Mouse (Mus musculus): ENCODE results near the gene Klhdc1. TPM values are rescaled to one million over a fixed set of nuclear protein-coding genes. Genes with fewer than 3 reads are reported as not detected.
A peak's percentile ranks its signal among the peaks of the same experiment; 100 is the strongest.

Gene Klhdc1
- polyA plus RNA-seq, 1 experiment = 1.8 TPM

- no peak overlapping the region for H3ac ChIP-seq (ENCODE audit: control insufficient read depth, insufficient read length, low read depth)
- no peaks in the 10 kb centered on the region for H3K36me3 ChIP-seq (ENCODE audit: control insufficient read depth, insufficient read depth)
- H3K79me2 ChIP-seq (ENCODE audit: control insufficient read depth, insufficient read depth) = peaks cover 11% of the 10 kb centered on the region
- H3K79me3 ChIP-seq (ENCODE audit: low read depth) = peaks cover 6% of the 10 kb centered on the region
- no peak overlapping the region for H3K4me3 ChIP-seq (ENCODE audit: insufficient read depth, poor library complexity, severe bottlenecking)
- H3K27me3 ChIP-seq (ENCODE audit: control insufficient read depth, insufficient read depth, insufficient read length) = no peaks in the 10 kb centered on the region
- TF ChIP-seq CTCF (IDR thresholded peaks at IDR 0.05; ENCODE audit: control insufficient read depth, insufficient read depth, insufficient read length) (no peak), MAX (IDR thresholded peaks at IDR 0.05) (no peak), CEBPB (IDR thresholded peaks at IDR 0.05; ENCODE audit: low read depth) (no peak), MYOG (IDR thresholded peaks at IDR 0.05; ENCODE audit: control insufficient read depth, extremely low read depth, insufficient read length) (no peak), MYOD1 (IDR thresholded peaks at IDR 0.05; ENCODE audit: control insufficient read depth, insufficient read length, low read depth) (no peak), FOSL1 (IDR thresholded peaks at IDR 0.05; ENCODE audit: insufficient read depth, low read length, poor library complexity, severe bottlenecking) (no peak)
These were observed 51.4 kb downstream of the Klhdc1 start for GRCm38 (mm10) chr12:69292401-69292800.

DNA sequence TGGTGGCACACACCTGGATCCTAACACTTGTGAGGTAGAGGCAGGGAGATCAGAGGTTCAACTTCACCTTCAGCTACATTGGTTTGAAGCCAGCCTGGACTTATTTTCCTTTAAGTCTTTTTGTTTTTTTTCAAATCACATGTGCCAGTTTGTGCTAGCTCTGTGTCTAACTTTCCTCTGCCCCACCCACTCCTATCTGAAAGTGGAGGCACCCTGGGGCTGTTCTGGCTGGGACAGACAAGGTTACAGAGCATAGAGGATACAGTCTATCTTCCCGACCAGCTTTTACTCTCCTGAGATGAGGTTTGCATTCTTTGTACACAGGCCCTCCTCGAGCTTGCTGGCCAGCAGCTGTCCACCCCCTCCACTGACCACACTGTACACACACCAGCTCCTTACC, 52.8 kb downstream of the Klhdc1 start:
- TF ChIP-seq MYOD1 (IDR thresholded peaks at IDR 0.05; ENCODE audit: control insufficient read depth, insufficient read length, low read depth) (no peak), FOSL1 (IDR thresholded peaks at IDR 0.05; ENCODE audit: insufficient read depth, low read length, poor library complexity, severe bottlenecking) (no peak)
- Histone ChIP-seq H3K79me2 (ENCODE audit: control insufficient read depth, insufficient read depth) (peaks cover 26% of the 10 kb centered on the region), H3ac (ENCODE audit: control insufficient read depth, insufficient read length, low read depth) (no peak overlapping the region), H3K4me3 (ENCODE audit: insufficient read depth, poor library complexity, severe bottlenecking) (no peak overlapping the region), H3K27me3 (ENCODE audit: control insufficient read depth, insufficient read depth, insufficient read length) (no peaks in the 10 kb centered on the region), H3K36me3 (ENCODE audit: control insufficient read depth, insufficient read depth) (no peaks in the 10 kb centered on the region), H3K79me3 (ENCODE audit: low read depth) (peaks cover 15% of the 10 kb centered on the region)

GRCm38 (mm10) chr12:69294936-69295335, 54.0 kb downstream of the Klhdc1 start:
- TF ChIP-seq FOSL1 (IDR thresholded peaks at IDR 0.05; ENCODE audit: insufficient read depth, low read length, poor library complexity, severe bottlenecking) = no peak
- TF ChIP-seq CTCF (IDR thresholded peaks at IDR 0.05; ENCODE audit: control insufficient read depth, insufficient read depth, insufficient read length) = no peak
- TF ChIP-seq MYOG (IDR thresholded peaks at IDR 0.05; ENCODE audit: control insufficient read depth, extremely low read depth, insufficient read length) = no peak
- no peak for TF ChIP-seq CEBPB (IDR thresholded peaks at IDR 0.05; ENCODE audit: low read depth)
- TF ChIP-seq USF1 (IDR thresholded peaks at IDR 0.05; ENCODE audit: low read depth) = no peak
- Histone ChIP-seq H3K79me2 (ENCODE audit: control insufficient read depth, insufficient read depth) (peaks cover 37% of the 10 kb centered on the region), H3ac (ENCODE audit: control insufficient read depth, insufficient read length, low read depth) (no peak overlapping the region), H3K27me3 (ENCODE audit: control insufficient read depth, insufficient read depth, insufficient read length) (no peaks in the 10 kb centered on the region), H3K36me3 (ENCODE audit: control insufficient read depth, insufficient read depth) (peaks cover under 1% of the 10 kb centered on the region), H3K79me3 (ENCODE audit: low read depth) (peaks cover 25% of the 10 kb centered on the region), H3K4me3 (ENCODE audit: insufficient read depth, poor library complexity, severe bottlenecking) (no peak overlapping the region)

GRCm38 (mm10) chr12:69295651-69296050, 54.7 kb downstream of the Klhdc1 start:
- Histone ChIP-seq H3K4me3 (ENCODE audit: insufficient read depth, poor library complexity, severe bottlenecking) (no peak overlapping the region), H3K36me3 (ENCODE audit: control insufficient read depth, insufficient read depth) (peaks cover 8% of the 10 kb centered on the region), H3K79me3 (ENCODE audit: low read depth) (peaks cover 30% of the 10 kb centered on the region), H3ac (ENCODE audit: control insufficient read depth, insufficient read length, low read depth) (peak overlapping the region; percentile 10), H3K79me2 (ENCODE audit: control insufficient read depth, insufficient read depth) (peaks cover 44% of the 10 kb centered on the region), H3K27me3 (ENCODE audit: control insufficient read depth, insufficient read depth, insufficient read length) (no peaks in the 10 kb centered on the region)
- TF ChIP-seq MAX (IDR thresholded peaks at IDR 0.05) = no peak
- TF ChIP-seq USF1 (IDR thresholded peaks at IDR 0.05; ENCODE audit: low read depth) = no peak
- TF ChIP-seq CEBPB (IDR thresholded peaks at IDR 0.05; ENCODE audit: low read depth) = no peak
- no peak for TF ChIP-seq MYOD1 (IDR thresholded peaks at IDR 0.05; ENCODE audit: control insufficient read depth, insufficient read length, low read depth)
- TF ChIP-seq MYOG (IDR thresholded peaks at IDR 0.05; ENCODE audit: control insufficient read depth, extremely low read depth, insufficient read length) = no peak
- no peak for TF ChIP-seq CTCF (IDR thresholded peaks at IDR 0.05; ENCODE audit: control insufficient read depth, insufficient read depth, insufficient read length)
- no peak for TF ChIP-seq FOSL1 (IDR thresholded peaks at IDR 0.05; ENCODE audit: insufficient read depth, low read length, poor library complexity, severe bottlenecking)

GRCm38 (mm10) chr12:69296511-69297410, 55.8 kb downstream of the Klhdc1 start, which contains the start of gene Klhdc2:
Gene Klhdc2, plus strand, starts transcription at chr12:69296681.
- Histone ChIP-seq H3K27me3 (ENCODE audit: control insufficient read depth, insufficient read depth, insufficient read length) (no peaks in the 10 kb centered on the region), H3K36me3 (ENCODE audit: control insufficient read depth, insufficient read depth) (peaks cover 14% of the 10 kb centered on the region), H3K4me3 (ENCODE audit: insufficient read depth, poor library complexity, severe bottlenecking) (peak within 1 kb of the TSS; percentile 89), H3K79me3 (ENCODE audit: low read depth) (peaks cover 30% of the 10 kb centered on the region), H3ac (ENCODE audit: control insufficient read depth, insufficient read length, low read depth) (peak within 1 kb of the TSS; percentile 95), H3K79me2 (ENCODE audit: control insufficient read depth, insufficient read depth) (peaks cover 48% of the 10 kb centered on the region)
- TF ChIP-seq MAX (IDR thresholded peaks at IDR 0.05) = peak; percentile 77
- TF ChIP-seq FOSL1 (IDR thresholded peaks at IDR 0.05; ENCODE audit: insufficient read depth, low read length, poor library complexity, severe bottlenecking) = no peak
